Mouse (Mus musculus) embryonic fibroblast, embryonic 13.5 days (primary cell): ENCODE data around the gene Eml4. TPM values are rescaled to one million over a fixed set of nuclear protein-coding genes. Genes with fewer than 3 reads are reported as not detected.

Experiments used
- H3K27ac ChIP-seq: 2 replicates; pipeline ENCODE4 v1.5.1; 2012; ENCODE audit warnings: low read length, control low read depth, inconsistent platforms; ENCODE audit not compliant: insufficient read depth
- H3K4me1 ChIP-seq: 2 replicates; pipeline ENCODE4 v1.6.1; 2011; ENCODE audit warnings: low read length; ENCODE audit not compliant: control insufficient read depth, insufficient read depth
- H3K4me3 ChIP-seq: 2 replicates; pipeline ENCODE4 v1.5.1; 2011; ENCODE audit warnings: mild to moderate bottlenecking, control low read depth, low read length; ENCODE audit not compliant: insufficient read depth
- CTCF ChIP-seq: IDR thresholded peaks from 2 replicates; pipeline ENCODE4 v1.5.1; 2011; ENCODE audit warnings: mild to moderate bottlenecking, control low read depth, low read length, moderate library complexity, borderline replicate concordance; ENCODE audit not compliant: insufficient read depth
- POLR2A ChIP-seq: IDR thresholded peaks from 2 replicates; pipeline ENCODE4 v1.6.1; 2011; ENCODE audit warnings: low read depth, mild to moderate bottlenecking, control low read depth, low read length, moderate library complexity
- polyA plus RNA-seq: library from polyadenylated mRNA; stranded (reverse); fragments of >200 nt; gene quantifications from 2 replicates; pipeline ENCODE4 v1.2.4, GENCODE M21; 2011; ENCODE audit warnings: low read depth; ENCODE audit not compliant: missing spikeins, insufficient read length

Eml4 gene
- polyA plus RNA-seq, 1 experiment = 41.8 TPM

GRCm38 (mm10) chr17:83340895-83341524 is 9.7 kb upstream of the Eml4 start:
- H3K4me1 ChIP-seq = no peaks in the 10 kb centered on the region; the same call in 1 of the 2 replicates
- no peak for TF ChIP-seq POLR2A
- no peak for TF ChIP-seq CTCF
- no peak overlapping the region for H3K4me3 ChIP-seq
- H3K27ac ChIP-seq = no peak overlapping the region

- Histone ChIP-seq H3K4me3 (no peak overlapping the region), H3K4me1 (no peaks in the 10 kb centered on the region), H3K27ac (no peak overlapping the region)
- TF ChIP-seq POLR2A (no peak), CTCF (no peak)
Observed at GRCm38 (mm10) chr17:83344226-83344625, 6.5 kb upstream of the Eml4 start.

- no peak overlapping the region for H3K4me3 ChIP-seq
- H3K27ac ChIP-seq = no peak overlapping the region
- TF ChIP-seq CTCF (no peak), POLR2A (no peak)
- peaks cover 2% of the 10 kb centered on the region; the same call in 1 of the 2 replicates for H3K4me1 ChIP-seq
Observed at GRCm38 (mm10) chr17:83348056-83348822, 2.5 kb upstream of the Eml4 start.

GRCm38 (mm10) chr17:83351119-83351531 is 394 bp downstream of the Eml4 start:
- H3K4me3 ChIP-seq = peak overlapping the region; percentile 80
- no peak overlapping the region for H3K27ac ChIP-seq
- peaks cover 2% of the 10 kb centered on the region; the same call in 1 of the 2 replicates for H3K4me1 ChIP-seq
- TF ChIP-seq POLR2A (no peak), CTCF (no peak)

GRCm38 (mm10) chr17:83351601-83352413 is 1.1 kb downstream of the Eml4 start:
- H3K4me3 ChIP-seq = peak overlapping the region; percentile 80
- peaks cover 2% of the 10 kb centered on the region; the same call in 1 of the 2 replicates for H3K4me1 ChIP-seq
- no peak for TF ChIP-seq POLR2A
- no peak for TF ChIP-seq CTCF
- H3K27ac ChIP-seq = peak overlapping the region; percentile 17

GRCm38 (mm10) chr17:83352456-83352855 is 1.7 kb downstream of the Eml4 start:
- peaks cover 2% of the 10 kb centered on the region; the same call in 1 of the 2 replicates for H3K4me1 ChIP-seq
- no peak for TF ChIP-seq CTCF
- TF ChIP-seq POLR2A = no peak
- H3K27ac ChIP-seq = peak overlapping the region; percentile 77
- peak overlapping the region; percentile 52 for H3K4me3 ChIP-seq

GRCm38 (mm10) chr17:83353011-83353410 is 2.3 kb downstream of the Eml4 start:
- Histone ChIP-seq H3K4me3 (peak overlapping the region; percentile 52), H3K4me1 (peaks cover 2% of the 10 kb centered on the region; the same call in 1 of the 2 replicates), H3K27ac (peak overlapping the region; percentile 77)
- no peak for TF ChIP-seq POLR2A
- TF ChIP-seq CTCF = no peak

GRCm38 (mm10) chr17:83353460-83353859 is 2.7 kb downstream of the Eml4 start:
- H3K4me1 ChIP-seq = peaks cover 2% of the 10 kb centered on the region; the same call in 1 of the 2 replicates
- TF ChIP-seq CTCF (no peak), POLR2A (no peak)
- no peak overlapping the region for H3K4me3 ChIP-seq
- peak overlapping the region; percentile 77 for H3K27ac ChIP-seq

GRCm38 (mm10) chr17:83355481-83355880 is 4.8 kb downstream of the Eml4 start:
- no peak for TF ChIP-seq POLR2A
- no peak for TF ChIP-seq CTCF
- H3K4me3 ChIP-seq = no peak overlapping the region
- H3K27ac ChIP-seq = no peak overlapping the region
- H3K4me1 ChIP-seq = peaks cover 5% of the 10 kb centered on the region; the same call in 1 of the 2 replicates

GRCm38 (mm10) chr17:83359934-83360333 is 9.2 kb downstream of the Eml4 start:
- no peak for TF ChIP-seq CTCF
- no peak for TF ChIP-seq POLR2A
- 0 out of 2 replicates have a peak, but pooled peaks cover 3% of the 10 kb centered on the region for H3K4me1 ChIP-seq
- no peak overlapping the region for H3K4me3 ChIP-seq
- H3K27ac ChIP-seq = no peak overlapping the region
